Mouse (Mus musculus) mouse embryonic stem cell (cell line): ENCODE results near the gene Zfp30.

Source experiments
- in situ Hi-C, 2 experiments: fragments of 300-500 bp; cut with MboI; formaldehyde crosslinking; loops; 1 replicate in 1 of 2; 3 replicates in 1 of 2; pipeline ENCODE4 v1.14.3; 2019 to 2020; ENCODE audit warnings: low sequenced_read_pairs in 2 of 2, low pct_unique_long_range_greater_than_20kb in 1 of 2, mixed read lengths in 1 of 2; ENCODE audit not compliant: unreplicated experiment in 1 of 2

Zfp30 gene

DNA sequence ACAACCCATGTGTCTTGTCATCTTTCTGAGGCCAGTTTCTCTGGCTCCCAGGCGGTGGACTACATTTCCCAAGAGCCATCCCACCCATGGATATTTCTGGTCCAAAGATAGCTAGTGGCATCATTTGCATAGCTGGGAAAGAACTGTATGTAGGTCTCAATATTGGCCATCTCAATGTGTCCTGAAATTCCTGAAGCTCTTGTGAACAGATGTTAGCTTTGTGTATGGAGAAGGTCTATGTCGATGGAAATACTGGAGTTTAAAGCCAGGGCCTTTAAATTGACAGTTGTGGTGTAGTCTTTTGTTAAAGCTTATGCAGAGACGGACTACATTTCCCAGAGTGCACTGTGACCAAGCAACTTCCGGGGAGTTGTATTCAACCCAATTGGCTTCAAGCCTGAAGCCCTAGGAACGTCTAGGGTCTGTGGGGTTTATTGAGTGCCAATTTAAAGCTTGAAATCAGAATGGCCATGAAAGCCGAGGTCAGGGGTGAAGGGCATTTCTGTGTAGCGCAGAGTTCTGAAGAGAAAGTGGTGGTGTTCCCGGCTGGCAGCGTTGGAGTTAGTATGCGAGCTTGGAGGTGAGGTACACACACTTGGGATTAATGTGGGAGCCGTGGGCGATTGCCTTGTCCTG is 34.9 kb downstream of the Zfp30 start:
- in situ Hi-C loops: no loop called here

DNA sequence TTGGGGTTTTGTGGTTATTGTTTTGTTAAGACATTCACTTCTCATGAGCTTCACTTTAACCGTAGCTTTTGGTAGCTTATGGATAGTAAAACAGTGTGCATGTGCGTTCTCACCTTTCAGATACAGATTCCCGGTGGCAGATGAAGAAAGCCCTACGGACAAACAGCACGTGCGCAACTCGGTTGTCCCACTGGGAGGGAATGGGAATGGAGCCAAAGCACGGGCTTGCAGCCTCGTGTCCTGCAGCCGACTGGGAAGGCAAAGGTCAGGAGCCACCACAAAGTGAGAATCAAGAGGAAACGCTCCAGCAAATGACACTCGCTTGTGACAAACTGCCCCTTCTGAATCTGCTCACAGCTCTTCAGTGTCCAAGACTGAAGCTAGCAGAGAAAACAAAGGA is 44.2 kb downstream of the Zfp30 start:
- in situ Hi-C loops: no loop called here

DNA sequence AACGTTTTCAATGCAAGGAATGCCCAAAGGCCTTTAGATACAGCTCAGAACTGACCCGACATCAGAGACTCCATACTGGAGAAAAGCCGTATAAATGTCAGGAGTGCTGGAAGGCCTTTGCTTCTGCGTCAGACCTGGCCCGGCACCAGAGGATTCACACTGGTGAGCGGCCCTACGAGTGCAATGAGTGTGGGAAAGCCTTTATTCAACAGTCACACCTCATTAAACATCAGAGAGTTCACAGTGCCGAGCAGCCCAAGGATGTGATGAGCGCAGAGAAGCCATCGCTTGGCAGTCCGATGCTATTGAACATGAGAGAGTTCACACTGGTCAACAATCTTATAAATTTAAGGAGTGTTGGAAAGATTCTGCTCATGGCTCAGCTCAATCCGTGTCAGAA is 46.0 kb downstream of the Zfp30 start:
- in situ Hi-C loops: no loop called here

DNA sequence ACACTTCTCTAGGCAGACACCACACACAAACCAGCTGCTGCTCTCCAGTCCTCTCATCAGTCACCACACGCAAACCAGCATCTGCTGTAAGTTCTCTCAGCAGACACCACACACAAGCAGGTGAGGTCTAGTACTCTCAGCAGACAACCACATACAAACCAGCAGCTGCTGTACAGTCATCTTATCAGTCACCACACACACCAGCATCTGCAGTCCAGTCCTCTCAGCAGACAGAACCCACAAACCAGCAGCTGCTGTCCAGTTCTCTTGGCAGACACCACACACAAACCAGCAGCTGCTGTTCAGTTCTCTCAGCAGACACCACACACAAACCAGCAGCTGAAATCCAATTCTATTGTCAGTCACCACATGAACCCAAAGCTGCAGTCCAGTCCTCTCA is 53.0 kb downstream of the Zfp30 start:
- in situ Hi-C loops: no loop called here

DNA sequence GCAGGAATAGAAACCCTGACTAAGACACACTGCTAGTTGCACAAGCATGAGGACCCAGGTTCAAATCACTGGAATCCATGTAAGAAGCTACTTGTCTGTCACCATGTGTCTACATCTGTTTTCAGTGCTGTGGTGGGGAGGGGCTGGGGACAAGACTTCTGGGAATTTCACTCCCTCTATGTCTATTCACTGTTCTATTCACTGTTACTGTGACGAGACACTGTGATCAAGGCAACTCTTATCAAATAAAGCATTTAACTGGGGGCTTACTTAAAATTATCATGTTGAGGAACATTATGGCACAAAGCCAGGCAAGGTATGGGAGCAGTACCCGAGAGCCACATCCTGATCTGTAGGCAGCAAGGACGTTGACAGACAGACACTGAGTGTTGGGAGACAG is 55.5 kb downstream of the Zfp30 start:
- in situ Hi-C loops: no loop called here

DNA sequence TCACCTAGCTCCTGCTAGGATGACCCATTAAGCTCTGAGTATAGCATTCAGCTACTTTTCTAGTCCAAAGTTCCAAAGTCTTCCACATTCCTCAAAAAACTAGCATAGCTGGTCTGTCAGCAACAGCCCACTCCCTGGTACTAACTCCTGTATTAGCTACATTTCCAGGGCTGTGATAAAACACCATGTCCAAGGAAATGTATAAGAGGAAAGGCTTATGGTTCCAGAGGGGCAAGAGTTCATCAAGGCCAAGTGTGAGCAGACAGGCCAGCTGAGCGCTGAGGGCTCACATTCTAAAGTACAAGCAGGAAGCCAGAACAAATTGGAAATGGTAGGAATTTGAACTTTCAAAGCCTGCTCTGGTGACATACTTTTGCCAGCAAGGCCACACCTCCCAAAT is 58.3 kb downstream of the Zfp30 start:
- in situ Hi-C loops: no loop called here
